Mouse (Mus musculus): Measurements from ENCODE around the gene Wnt9a.
"Not testable (repeated sequence)": the region's sequence is repeated elsewhere in the genome, so short reads cannot be mapped to it uniquely, and the experiment has no call there.

Wnt9a gene

GRCm38 (mm10) chr11:59337955-59338735 lies 31.4 kb downstream of the Wnt9a start:
- DNase-seq, result no peak

GRCm38 (mm10) chr11:59338736-59339120 lies 32.0 kb downstream of the Wnt9a start:
- no peak for DNase-seq

GRCm38 (mm10) chr11:59342956-59343355 lies 36.2 kb downstream of the Wnt9a start:
- no peak for DNase-seq

- DNase-seq, result no peak
Observed at GRCm38 (mm10) chr11:59346166-59346910, 39.6 kb downstream of the Wnt9a start.

GRCm38 (mm10) chr11:59350326-59350725 lies 43.6 kb downstream of the Wnt9a start:
- no peak for DNase-seq

GRCm38 (mm10) chr11:59354793-59355192 lies 48.1 kb downstream of the Wnt9a start:
- DNase-seq, result no peak

- DNase-seq, result no peak
Observed at GRCm38 (mm10) chr11:59356874-59357289, 50.2 kb downstream of the Wnt9a start.

- DNase-seq, result no peak
Observed at GRCm38 (mm10) chr11:59361291-59361690, 54.6 kb downstream of the Wnt9a start.

- DNase-seq, result no peak
Observed at GRCm38 (mm10) chr11:59364007-59364406, 57.3 kb downstream of the Wnt9a start.

GRCm38 (mm10) chr11:59364417-59364816 lies 57.7 kb downstream of the Wnt9a start:
- DNase-seq, result no peak

- DNase-seq, result no peak
Observed at GRCm38 (mm10) chr11:59366031-59366430, 59.3 kb downstream of the Wnt9a start.

GRCm38 (mm10) chr11:59366633-59367032 lies 59.9 kb downstream of the Wnt9a start:
- DNase-seq, result peak; percentile 64

GRCm38 (mm10) chr11:59367955-59368354 lies 61.2 kb downstream of the Wnt9a start:
- not testable (repeated sequence) for DNase-seq

- no peak for DNase-seq
Observed at GRCm38 (mm10) chr11:59369848-59370247, 63.1 kb downstream of the Wnt9a start.

- no peak for DNase-seq
Observed at GRCm38 (mm10) chr11:59375475-59375874, 68.7 kb downstream of the Wnt9a start, which contains the start of gene Prss38. Gene Prss38 (minus strand): TSS chr11:59375657.

GRCm38 (mm10) chr11:59377999-59378398 lies 71.3 kb downstream of the Wnt9a start:
- no peak for DNase-seq

- no peak for DNase-seq
Observed at GRCm38 (mm10) chr11:59379547-59379946, 72.8 kb downstream of the Wnt9a start.

Data from thymus, postnatal 4 days (tissue).